7 mouse cellular contexts compared by ENCODE assay signal in the genomic region with DNA sequence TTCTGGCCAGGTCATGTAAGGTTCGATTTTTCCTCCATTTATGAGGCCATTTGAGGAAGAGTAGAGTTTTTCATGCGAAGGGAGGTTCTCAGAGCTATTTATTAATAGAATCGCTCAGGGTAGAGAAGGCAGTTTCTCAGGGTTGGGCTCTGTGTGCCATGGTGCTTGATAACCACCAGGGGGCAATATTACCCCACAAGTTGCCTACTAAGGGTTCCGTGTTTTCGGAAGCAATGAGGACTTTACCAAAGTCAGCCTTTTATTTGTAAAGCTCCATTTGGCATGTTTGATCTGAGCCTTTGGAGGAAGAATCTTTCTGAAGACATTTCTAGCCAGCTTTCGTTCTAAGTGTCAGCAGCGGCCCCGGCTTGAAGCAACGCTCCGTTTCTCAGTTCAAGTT. TPM values are rescaled to one million over a fixed set of nuclear protein-coding genes. Genes with fewer than 3 reads are reported as not detected.
DNase-seq lines count a peak whose midpoint lies in the region; ATAC-seq and TF ChIP-seq lines count a peak whose summit lies in the region.

No protein-coding gene starts in this region.

- H3K4me2 ChIP-seq in forebrain, embryonic 14.5 days (ENCODE audit: low read length) = no peak overlapping the region
- H3K4me2 ChIP-seq in lung, postnatal 0 days (replicated peaks; ENCODE audit: low read depth, low read length) = no peak overlapping the region

- H3K4me1 ChIP-seq in forebrain, embryonic 14.5 days (ENCODE audit: control insufficient read depth, insufficient read depth, low read length) = 0 out of 2 replicates have a peak, but pooled peaks cover 4% of the 10 kb centered on the region
- H3K4me1 ChIP-seq in lung, postnatal 0 days (ENCODE audit: insufficient read depth, low read depth, low read length) = no peaks in the 10 kb centered on the region

- H3K4me3 ChIP-seq in forebrain, embryonic 14.5 days (ENCODE audit: low read depth, low read length) = no peak overlapping the region
- H3K4me3 ChIP-seq in lung, postnatal 0 days (ENCODE audit: low read depth, low read length) = no peak overlapping the region

- no peaks in the 10 kb centered on the region for H3K9me3 ChIP-seq in forebrain, embryonic 14.5 days (replicated peaks; ENCODE audit: control insufficient read depth, low read length)
- no peaks in the 10 kb centered on the region for H3K9me3 ChIP-seq in lung, postnatal 0 days (ENCODE audit: low read length)

- DNase-seq in A20 (ENCODE audit: low read depth, low spot score) = peak; percentile 60
- DNase-seq in CD4-positive helper T cell, adult 2 months (ENCODE audit: low read depth, low spot score) = peak; percentile 46
- peak; percentile 38 for DNase-seq in c-Kit-positive CD71-positive TER-119-negative erythroid progenitor cells, embryonic 14.5 days (ENCODE audit: low read depth)
- peak; percentile 83 for DNase-seq in forebrain, embryonic 14.5 days (ENCODE audit: low spot score)
- peak; percentile 50 for DNase-seq in kidney, adult 18-20 months
- DNase-seq in lung, postnatal 0 days (ENCODE audit: low spot score) = peak; percentile 80
- DNase-seq in right cerebral cortex, adult 2 months (ENCODE audit: low spot score in 2 of 2) = peak; percentile 76 to 79

- H3K36me3 ChIP-seq in forebrain, embryonic 14.5 days (ENCODE audit: control insufficient read depth, insufficient read depth, low read length) = peaks cover 35% of the 10 kb centered on the region
- no peaks in the 10 kb centered on the region; the same call in 1 of the 2 replicates for H3K36me3 ChIP-seq in lung, postnatal 0 days (ENCODE audit: insufficient read depth, low read length)

- H3K27me3 ChIP-seq in forebrain, embryonic 14.5 days (replicated peaks; ENCODE audit: control insufficient read depth, insufficient read depth, low read length) = no peaks in the 10 kb centered on the region
- H3K27me3 ChIP-seq in lung, postnatal 0 days (replicated peaks; ENCODE audit: insufficient read depth, low read length) = no peaks in the 10 kb centered on the region

- WGBS in forebrain, embryonic 14.5 days = 52% methylated on average over 10 of the region's 10 CpGs
- WGBS in lung, postnatal 0 days = 40% methylated on average over 10 of the region's 10 CpGs

- no peak overlapping the region for H3K27ac ChIP-seq in forebrain, embryonic 14.5 days (ENCODE audit: low read depth, low read length)
- no peak overlapping the region for H3K27ac ChIP-seq in lung, postnatal 0 days (ENCODE audit: low read length)

- peak; percentile 93 for TF ChIP-seq CTCF in lung, postnatal 0 days (IDR thresholded peaks at IDR 0.05)

- H3K9ac ChIP-seq in forebrain, embryonic 14.5 days (ENCODE audit: low read length) = no peak overlapping the region
- H3K9ac ChIP-seq in lung, postnatal 0 days (replicated peaks; ENCODE audit: low read depth) = no peak overlapping the region

- no peak for TF ChIP-seq EP300 in lung, postnatal 0 days (IDR thresholded peaks at IDR 0.05)

- peak; percentile 76; the same call in 1 of the 2 replicates for ATAC-seq in forebrain, embryonic 14.5 days
- peak; percentile 79 for ATAC-seq in lung, postnatal 0 days

RNA-seq across cellular contexts. Expression of gene Cacna2d4, which starts 16.0 kb away (rescaled TPM):
- 0.10 and 0.14 TPM in 2 replicates for polyA plus RNA-seq in forebrain, embryonic 14.5 days (2014; fragmentation: Nextera tagmentation; extraction: Ambion mirVana)
- polyA plus RNA-seq in lung, postnatal 0 days (2015; fragmentation: Nextera tagmentation; extraction: Ambion mirVana) = 0.19 and 0.39 TPM in 2 replicates

RNA-seq across cellular contexts. Expression of gene Cacna1c, which starts 24.1 kb away (rescaled TPM):
- polyA plus RNA-seq in forebrain, embryonic 14.5 days (2014; fragmentation: Nextera tagmentation; extraction: Ambion mirVana) = 3.2 and 5.5 TPM in 2 replicates
- 4.8 and 6.2 TPM in 2 replicates for polyA plus RNA-seq in lung, postnatal 0 days (2015; fragmentation: Nextera tagmentation; extraction: Ambion mirVana)

RNA-seq across cellular contexts. Expression of gene Dcp1b, which starts 45.2 kb away (rescaled TPM):
- 12.7 and 14.1 TPM in 2 replicates for polyA plus RNA-seq in forebrain, embryonic 14.5 days (2014; fragmentation: Nextera tagmentation; extraction: Ambion mirVana)
- polyA plus RNA-seq in lung, postnatal 0 days (2015; fragmentation: Nextera tagmentation; extraction: Ambion mirVana) = 6.6 and 7.3 TPM in 2 replicates
